Mouse (Mus musculus) liver, embryonic 15.5 days (tissue): ENCODE data around the gene Dchs1. TPM values are rescaled to one million over a fixed set of nuclear protein-coding genes. Genes with fewer than 3 reads are reported as not detected.
A peak's percentile ranks its signal among the peaks of the same experiment; 100 is the strongest.

Experiments
- ATAC-seq: fragments of 200-750 bp; cut with Nextera tagmentation; 2 replicates; pipeline ENCODE4 v1.8.0; 2017; ENCODE audit warnings: moderate number of reproducible peaks, mild to moderate bottlenecking, moderate library complexity; ENCODE audit not compliant: insufficient read depth
- H3K27ac ChIP-seq: fragments of 300-500 bp; sonication (generic); replicated peaks from 2 replicates; pipeline ENCODE4 v1.5.1; 2015; ENCODE audit warnings: mild to moderate bottlenecking, inconsistent platforms
- H3K27me3 ChIP-seq: fragments of 300-500 bp; sonication (generic); 2 replicates; pipeline ENCODE4 v1.6.1; 2015; ENCODE audit warnings: mild to moderate bottlenecking, inconsistent platforms
- H3K36me3 ChIP-seq: fragments of 300-500 bp; sonication (generic); replicated peaks from 2 replicates; pipeline ENCODE4 v1.6.1; 2015; ENCODE audit warnings: moderate library complexity, mild to moderate bottlenecking, inconsistent platforms
- H3K4me1 ChIP-seq: fragments of 300-500 bp; sonication (generic); replicated peaks from 2 replicates; pipeline ENCODE4 v1.6.1; 2015; ENCODE audit warnings: inconsistent platforms
- H3K4me2 ChIP-seq: fragments of 300-500 bp; sonication (generic); 2 replicates; pipeline ENCODE4 v1.6.1; 2015; ENCODE audit warnings: moderate library complexity, mild to moderate bottlenecking, inconsistent platforms
- H3K4me3 ChIP-seq: fragments of 300-500 bp; sonication (generic); replicated peaks from 2 replicates; pipeline ENCODE4 v1.5.1; 2015; ENCODE audit warnings: mild to moderate bottlenecking, inconsistent platforms
- H3K9ac ChIP-seq: fragments of 300-500 bp; sonication (generic); 2 replicates; pipeline ENCODE4 v1.6.1; 2015; ENCODE audit warnings: moderate library complexity, mild to moderate bottlenecking, inconsistent platforms
- H3K9me3 ChIP-seq: fragments of 300-500 bp; sonication (generic); replicated peaks from 2 replicates; pipeline ENCODE4 v1.6.1; 2016; ENCODE audit warnings: inconsistent platforms
- WGBS: fragments of 180-500 bp; shearing (Covaris S2); methylation state at CpG from one replicate; pipeline ENCODE4 v1.1.7; 2015; ENCODE audit warnings: mixed read lengths; ENCODE audit not compliant: insufficient replicate concordance; 5-methylcytosine and 5-hydroxymethylcytosine counted together
- polyA plus RNA-seq: library from polyadenylated mRNA; unstranded; fragments of >200 nt; fragmentation: Nextera tagmentation; extraction: Ambion mirVana; gene quantifications from 2 replicates; pipeline ENCODE4 v1.2.1, GENCODE M21; 2015

Gene Dchs1
- polyA plus RNA-seq, 1 experiment from 2014 or later, result 0.76 TPM

GRCm38 (mm10) chr7:105806716-105807115, 19.3 kb upstream of the Dchs1 start:
- ATAC-seq, result no peak
- H3K4me2 ChIP-seq, result no peak overlapping the region
- no peaks in the 10 kb centered on the region for H3K9me3 ChIP-seq
- peaks cover 23% of the 10 kb centered on the region for H3K4me1 ChIP-seq
- H3K4me3 ChIP-seq, result no peak overlapping the region
- H3K36me3 ChIP-seq, result peaks cover 16% of the 10 kb centered on the region
- 43% methylated on average over 2 of the region's 2 CpGs for WGBS
- no peak overlapping the region for H3K9ac ChIP-seq
- no peaks in the 10 kb centered on the region for H3K27me3 ChIP-seq
- no peak overlapping the region for H3K27ac ChIP-seq

- H3K4me3 ChIP-seq, result no peak overlapping the region
- H3K9ac ChIP-seq, result no peak overlapping the region
- ATAC-seq, result no peak
- peaks cover 3% of the 10 kb centered on the region; the same call in 1 of the 2 replicates for H3K27me3 ChIP-seq
- peaks cover 16% of the 10 kb centered on the region for H3K36me3 ChIP-seq
- peaks cover 20% of the 10 kb centered on the region for H3K4me1 ChIP-seq
- no peaks in the 10 kb centered on the region for H3K9me3 ChIP-seq
- 66% methylated on average over 5 of the region's 5 CpGs for WGBS
- H3K27ac ChIP-seq, result no peak overlapping the region
- H3K4me2 ChIP-seq, result no peak overlapping the region
Observed at GRCm38 (mm10) chr7:105806125-105806524, 18.7 kb upstream of the Dchs1 start.

DNA sequence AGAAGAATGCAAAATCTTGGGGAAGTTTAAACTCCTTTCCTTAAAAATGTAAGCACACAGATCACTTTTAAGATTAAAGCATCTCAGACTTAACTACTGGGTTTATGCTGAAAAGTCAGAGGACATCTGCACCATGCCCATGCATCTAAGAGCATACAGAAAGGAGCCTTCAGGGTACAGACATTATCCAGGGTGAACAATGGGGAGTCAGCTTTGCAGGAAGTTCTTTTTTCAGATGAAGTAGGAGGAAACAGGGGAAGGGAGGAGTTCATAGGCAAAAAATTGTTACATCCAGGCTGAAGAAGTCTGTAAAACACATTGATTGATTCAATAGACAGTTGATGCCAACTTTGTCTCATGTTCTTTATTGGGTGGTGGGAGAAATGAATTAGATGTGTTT, 16.0 kb upstream of the Dchs1 start:
- Histone ChIP-seq H3K36me3 (peaks cover 2% of the 10 kb centered on the region), H3K4me1 (no peaks in the 10 kb centered on the region), H3K27ac (no peak overlapping the region), H3K9me3 (no peaks in the 10 kb centered on the region), H3K9ac (no peak overlapping the region), H3K4me2 (no peak overlapping the region), H3K27me3 (peaks cover 3% of the 10 kb centered on the region; the same call in 1 of the 2 replicates), H3K4me3 (no peak overlapping the region)
- no peak for ATAC-seq

GRCm38 (mm10) chr7:105802771-105803170, 15.3 kb upstream of the Dchs1 start:
- Histone ChIP-seq H3K27ac (no peak overlapping the region), H3K4me1 (no peaks in the 10 kb centered on the region), H3K9me3 (no peaks in the 10 kb centered on the region), H3K27me3 (peaks cover 3% of the 10 kb centered on the region; the same call in 1 of the 2 replicates), H3K4me3 (no peak overlapping the region), H3K4me2 (no peak overlapping the region), H3K36me3 (no peaks in the 10 kb centered on the region), H3K9ac (no peak overlapping the region)
- 25% methylated on average over 1 of the region's 1 CpGs for WGBS
- ATAC-seq, result no peak

DNA sequence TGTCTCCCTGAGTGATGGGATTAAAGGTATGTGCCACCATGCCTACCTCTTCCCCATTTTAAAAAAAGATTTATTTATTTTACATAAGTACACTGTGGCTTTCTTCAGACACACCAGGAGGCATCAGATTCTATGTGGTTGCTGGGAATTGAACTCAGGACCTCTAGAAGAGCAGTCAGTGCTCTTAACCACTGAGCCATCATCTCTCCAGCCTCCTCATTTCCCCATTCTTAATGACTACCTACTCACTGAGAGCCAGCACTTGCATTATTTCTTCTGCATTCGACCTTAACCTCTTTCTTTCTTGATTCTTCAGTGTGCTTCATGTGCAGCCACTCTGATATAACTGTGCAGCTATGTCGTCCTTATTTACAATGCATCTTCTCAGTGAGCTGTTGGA, 14.9 kb upstream of the Dchs1 start:
- Histone ChIP-seq H3K9me3 (no peaks in the 10 kb centered on the region), H3K27me3 (peaks cover 3% of the 10 kb centered on the region; the same call in 1 of the 2 replicates), H3K4me2 (no peak overlapping the region), H3K27ac (no peak overlapping the region), H3K36me3 (no peaks in the 10 kb centered on the region), H3K9ac (no peak overlapping the region), H3K4me1 (no peaks in the 10 kb centered on the region), H3K4me3 (no peak overlapping the region)
- ATAC-seq, result no peak
- 27% methylated on average over 2 of the region's 2 CpGs for WGBS

DNA sequence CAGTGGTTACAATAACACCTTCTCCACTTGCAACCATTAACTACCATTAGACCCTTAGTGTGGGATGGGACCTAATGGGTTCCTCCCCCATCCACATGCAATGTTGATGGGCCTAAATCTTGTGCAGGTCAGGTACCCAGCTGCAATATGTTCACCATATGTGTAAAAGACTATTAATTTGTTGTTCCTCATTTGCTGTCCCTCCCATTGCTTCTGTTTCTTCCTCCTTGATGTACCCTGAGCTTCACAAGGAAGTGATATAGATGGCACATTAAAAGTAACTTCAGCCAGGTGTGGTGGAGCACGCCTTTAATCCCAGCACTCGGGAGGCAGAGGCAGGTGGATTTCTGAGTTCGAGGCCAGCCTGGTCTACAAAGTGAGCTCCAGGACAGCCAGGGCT, 9.5 kb upstream of the Dchs1 start:
- no peaks in the 10 kb centered on the region for H3K36me3 ChIP-seq
- no peak for ATAC-seq
- H3K27ac ChIP-seq, result no peak overlapping the region
- 60% methylated on average over 3 of the region's 3 CpGs for WGBS
- no peaks in the 10 kb centered on the region for H3K9me3 ChIP-seq
- H3K4me3 ChIP-seq, result no peak overlapping the region
- H3K9ac ChIP-seq, result no peak overlapping the region
- peaks cover 4% of the 10 kb centered on the region for H3K27me3 ChIP-seq
- no peaks in the 10 kb centered on the region for H3K4me1 ChIP-seq
- no peak overlapping the region for H3K4me2 ChIP-seq

- no peak overlapping the region for H3K4me2 ChIP-seq
- no peaks in the 10 kb centered on the region for H3K9me3 ChIP-seq
- H3K36me3 ChIP-seq, result no peaks in the 10 kb centered on the region
- no peak overlapping the region for H3K9ac ChIP-seq
- H3K4me1 ChIP-seq, result no peaks in the 10 kb centered on the region
- H3K27ac ChIP-seq, result no peak overlapping the region
- 23% methylated on average over 7 of the region's 7 CpGs for WGBS
- no peak for ATAC-seq
- H3K27me3 ChIP-seq, result peaks cover 10% of the 10 kb centered on the region
- H3K4me3 ChIP-seq, result no peak overlapping the region
Observed at GRCm38 (mm10) chr7:105795759-105796366, 8.4 kb upstream of the Dchs1 start.

DNA sequence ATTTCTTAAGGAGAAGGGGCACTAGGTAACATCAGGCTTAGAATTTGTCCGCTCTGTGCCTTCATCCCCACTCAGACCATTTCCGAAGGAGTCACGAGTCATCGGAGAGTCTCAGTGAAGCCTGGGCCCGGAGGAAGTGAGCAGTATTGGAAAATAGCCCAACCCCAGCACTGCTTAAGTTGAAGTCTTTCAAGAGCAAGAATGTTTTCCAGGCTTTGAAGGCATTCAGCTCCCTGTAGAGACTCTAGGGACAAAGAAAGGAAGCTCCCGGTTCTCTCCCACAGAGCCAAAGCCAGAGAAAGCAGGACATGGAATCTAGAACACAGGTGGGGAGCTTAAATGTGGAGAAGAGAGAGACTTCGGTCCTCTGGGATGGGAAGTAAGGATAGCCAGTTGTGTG, 6.2 kb upstream of the Dchs1 start:
- Histone ChIP-seq H3K4me1 (no peaks in the 10 kb centered on the region), H3K36me3 (no peaks in the 10 kb centered on the region), H3K27ac (no peak overlapping the region), H3K4me3 (no peak overlapping the region), H3K4me2 (no peak overlapping the region), H3K9me3 (no peaks in the 10 kb centered on the region), H3K27me3 (peaks cover 29% of the 10 kb centered on the region), H3K9ac (no peak overlapping the region)
- WGBS, result 72% methylated on average over 7 of the region's 7 CpGs
- no peak for ATAC-seq

GRCm38 (mm10) chr7:105791147-105791546, 3.7 kb upstream of the Dchs1 start:
- H3K4me2 ChIP-seq, result no peak overlapping the region
- peaks cover 55% of the 10 kb centered on the region for H3K27me3 ChIP-seq
- ATAC-seq, result no peak
- H3K9me3 ChIP-seq, result no peaks in the 10 kb centered on the region
- 64% methylated on average over 1 of the region's 1 CpGs for WGBS
- no peaks in the 10 kb centered on the region; the same call in 1 of the 2 replicates for H3K4me1 ChIP-seq
- H3K27ac ChIP-seq, result no peak overlapping the region
- no peak overlapping the region for H3K9ac ChIP-seq
- no peak overlapping the region for H3K4me3 ChIP-seq
- no peaks in the 10 kb centered on the region for H3K36me3 ChIP-seq

DNA sequence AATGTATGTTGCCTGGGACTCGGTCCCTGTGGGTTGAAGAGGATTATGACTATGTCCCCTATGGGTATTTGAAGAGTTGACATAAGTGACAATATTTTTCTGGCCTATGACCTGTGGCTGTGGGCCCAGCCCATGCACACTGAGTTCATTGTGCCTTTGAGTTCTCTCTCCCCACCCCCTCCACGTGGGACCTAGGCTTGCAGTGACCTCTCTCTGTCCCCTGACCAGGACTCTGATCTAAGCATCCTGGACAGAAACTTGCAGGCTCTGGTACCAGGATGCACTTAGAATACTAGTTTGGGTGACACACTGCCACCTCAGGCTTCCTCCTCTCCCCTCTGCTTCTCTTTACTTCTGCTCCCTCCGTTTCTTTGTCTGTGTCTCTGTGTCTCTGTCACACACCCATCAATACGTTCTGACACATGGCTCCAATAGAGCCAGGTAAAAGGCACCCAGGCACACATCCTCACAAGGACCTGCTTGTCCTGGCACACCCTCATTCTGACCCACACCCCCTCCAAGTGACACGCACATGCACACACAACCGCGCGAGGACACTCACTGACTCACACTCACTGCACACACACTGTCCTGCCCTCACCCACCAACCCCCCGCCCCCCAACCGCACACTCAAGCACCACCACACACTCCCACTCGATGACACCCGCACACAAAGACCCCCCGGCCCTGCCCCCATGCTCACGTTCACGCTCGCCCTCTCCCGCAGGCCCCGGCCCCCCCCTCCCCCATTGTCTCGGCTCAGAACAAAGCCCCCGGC, 759 bp downstream of the Dchs1 start:
- Histone ChIP-seq H3K4me3 (peak overlapping the region; percentile 49), H3K27ac (no peak overlapping the region), H3K9ac (no peak overlapping the region), H3K9me3 (no peaks in the 10 kb centered on the region), H3K36me3 (no peaks in the 10 kb centered on the region), H3K4me2 (peak overlapping the region; percentile 60), H3K27me3 (peaks cover 85% of the 10 kb centered on the region), H3K4me1 (no peaks in the 10 kb centered on the region; the same call in 1 of the 2 replicates)
- ATAC-seq, result peak; percentile 33
- 14% methylated on average over 20 of the region's 20 CpGs for WGBS

DNA sequence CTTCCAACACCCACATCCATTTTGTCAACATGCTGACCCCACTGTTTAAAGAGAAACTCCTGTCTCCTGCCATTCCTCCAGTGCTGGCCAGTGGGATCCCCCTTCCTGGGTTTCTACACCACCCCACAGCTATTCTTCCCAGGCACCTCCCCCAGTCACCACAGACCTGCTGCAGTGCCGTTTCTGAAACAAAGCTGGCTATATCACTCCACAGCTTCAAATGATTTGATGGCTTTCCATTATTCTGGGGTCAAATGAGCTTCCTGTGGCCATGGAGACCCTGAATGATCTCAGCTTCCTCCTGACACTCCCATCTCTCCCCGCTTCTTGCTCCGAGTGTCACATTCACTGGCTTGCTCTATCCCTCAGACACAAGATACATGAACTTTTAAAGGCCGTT, 2.9 kb downstream of the Dchs1 start:
- H3K27ac ChIP-seq, result no peak overlapping the region
- no peak for ATAC-seq
- no peaks in the 10 kb centered on the region for H3K9me3 ChIP-seq
- H3K4me1 ChIP-seq, result no peaks in the 10 kb centered on the region; the same call in 1 of the 2 replicates
- no peak overlapping the region for H3K9ac ChIP-seq
- no peaks in the 10 kb centered on the region for H3K36me3 ChIP-seq
- 35% methylated on average over 4 of the region's 4 CpGs for WGBS
- H3K4me2 ChIP-seq, result no peak overlapping the region
- no peak overlapping the region for H3K4me3 ChIP-seq
- H3K27me3 ChIP-seq, result peaks cover 70% of the 10 kb centered on the region
